Mouse (Mus musculus): Measurements from ENCODE around the gene Zfp831. TPM values are rescaled to one million over a fixed set of nuclear protein-coding genes. Genes with fewer than 3 reads are reported as not detected.

Gene Zfp831
- total RNA-seq, 1 experiment from 2014 or later: 8.4 TPM

GRCm38 (mm10) chr2:174708587-174708986, 65.3 kb downstream of the Zfp831 start:
- no peak for ATAC-seq (replicated peaks; ENCODE audit: insufficient number of reproducible peaks, low FRiP score, low TSS enrichment, poor library complexity, severe bottlenecking)

- ATAC-seq (replicated peaks; ENCODE audit: insufficient number of reproducible peaks, low FRiP score, low TSS enrichment, poor library complexity, severe bottlenecking): no peak
These were observed 66.9 kb downstream of the Zfp831 start for GRCm38 (mm10) chr2:174710185-174710584.

GRCm38 (mm10) chr2:174712043-174712442, 68.7 kb downstream of the Zfp831 start:
- no peak for ATAC-seq (replicated peaks; ENCODE audit: insufficient number of reproducible peaks, low FRiP score, low TSS enrichment, poor library complexity, severe bottlenecking)

- ATAC-seq (replicated peaks; ENCODE audit: insufficient number of reproducible peaks, low FRiP score, low TSS enrichment, poor library complexity, severe bottlenecking): no peak
These were observed 72.6 kb downstream of the Zfp831 start for GRCm38 (mm10) chr2:174715938-174716337.

- ATAC-seq (replicated peaks; ENCODE audit: insufficient number of reproducible peaks, low FRiP score, low TSS enrichment, poor library complexity, severe bottlenecking): no peak
These were observed 74.5 kb downstream of the Zfp831 start for GRCm38 (mm10) chr2:174717857-174718256.

DNA sequence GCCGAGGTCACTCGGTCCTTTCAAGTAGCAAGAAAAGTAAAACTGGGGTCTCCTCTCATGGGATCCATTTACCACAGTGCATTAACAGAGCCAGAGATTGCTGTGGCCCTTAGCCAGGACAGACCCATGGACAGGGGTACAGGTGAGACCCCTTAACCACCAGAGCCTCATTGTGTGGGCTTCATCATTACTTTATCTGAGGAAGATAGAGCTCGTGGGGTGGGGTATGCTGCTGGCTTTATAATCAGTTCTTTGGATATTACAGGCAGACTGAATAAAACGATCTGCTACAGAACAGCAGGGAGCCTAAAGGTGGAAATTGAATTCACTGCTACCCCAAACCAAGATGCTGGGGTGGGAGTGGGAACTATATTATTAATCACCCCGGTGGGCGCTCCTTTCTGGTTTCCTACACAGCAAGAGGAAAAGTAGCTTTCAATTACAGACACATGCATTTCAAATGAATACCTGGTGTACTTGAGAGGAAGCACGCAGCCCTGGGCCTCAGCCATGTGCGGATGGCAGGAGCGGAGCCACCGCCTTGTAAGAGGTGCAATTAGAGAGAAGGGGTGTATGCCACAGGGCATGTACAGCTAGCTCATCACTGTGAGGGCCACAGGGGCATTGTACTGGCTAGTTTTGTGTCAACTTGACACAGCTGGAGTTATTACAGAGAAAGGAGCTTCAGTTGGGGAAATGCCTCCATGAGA, 83.9 kb downstream of the Zfp831 start:
- no peak for ATAC-seq (replicated peaks; ENCODE audit: insufficient number of reproducible peaks, low FRiP score, low TSS enrichment, poor library complexity, severe bottlenecking)

- no peak for ATAC-seq (replicated peaks; ENCODE audit: insufficient number of reproducible peaks, low FRiP score, low TSS enrichment, poor library complexity, severe bottlenecking)
These were observed 88.6 kb downstream of the Zfp831 start for GRCm38 (mm10) chr2:174731939-174732338.

DNA sequence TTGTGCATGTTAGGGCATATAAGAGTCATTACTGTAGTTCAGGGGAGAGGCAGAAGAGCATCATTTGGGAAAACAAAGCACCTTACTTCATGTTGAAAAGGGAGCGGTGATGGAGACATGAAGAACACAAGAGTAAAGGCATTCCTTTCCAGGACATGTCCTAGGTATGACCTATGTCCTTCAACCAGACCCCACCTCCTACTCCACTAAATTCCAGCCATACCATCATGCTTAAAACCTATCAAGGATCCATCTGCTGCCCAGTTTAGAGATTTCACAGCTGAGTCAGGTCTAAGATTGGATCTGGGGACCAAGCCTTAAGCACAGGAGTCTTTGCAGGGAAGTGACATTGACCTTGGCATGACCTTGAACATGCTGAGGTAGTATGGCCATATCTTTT, 91.9 kb downstream of the Zfp831 start:
- no peak for ATAC-seq (replicated peaks; ENCODE audit: insufficient number of reproducible peaks, low FRiP score, low TSS enrichment, poor library complexity, severe bottlenecking)

DNA sequence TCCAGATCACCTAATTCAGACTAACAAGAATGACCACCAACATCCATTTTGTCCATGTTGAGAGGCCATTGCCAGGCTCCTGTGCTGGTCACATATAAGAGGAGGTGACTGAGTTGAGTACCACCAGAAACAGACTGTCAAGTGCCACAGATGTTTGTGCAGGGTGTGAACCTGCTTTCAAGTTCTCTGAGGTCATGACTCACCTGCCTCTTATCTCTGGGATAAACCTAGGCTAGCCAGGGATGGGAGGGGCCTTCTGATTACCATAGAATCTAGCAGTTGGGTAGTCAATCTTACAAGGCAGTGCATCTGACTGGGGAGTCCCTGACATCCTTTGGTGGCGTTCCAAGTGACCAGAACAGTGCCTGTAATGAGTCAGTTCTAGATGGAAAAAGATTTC, 103.8 kb downstream of the Zfp831 start:
- no peak for ATAC-seq (replicated peaks; ENCODE audit: insufficient number of reproducible peaks, low FRiP score, low TSS enrichment, poor library complexity, severe bottlenecking)

DNA sequence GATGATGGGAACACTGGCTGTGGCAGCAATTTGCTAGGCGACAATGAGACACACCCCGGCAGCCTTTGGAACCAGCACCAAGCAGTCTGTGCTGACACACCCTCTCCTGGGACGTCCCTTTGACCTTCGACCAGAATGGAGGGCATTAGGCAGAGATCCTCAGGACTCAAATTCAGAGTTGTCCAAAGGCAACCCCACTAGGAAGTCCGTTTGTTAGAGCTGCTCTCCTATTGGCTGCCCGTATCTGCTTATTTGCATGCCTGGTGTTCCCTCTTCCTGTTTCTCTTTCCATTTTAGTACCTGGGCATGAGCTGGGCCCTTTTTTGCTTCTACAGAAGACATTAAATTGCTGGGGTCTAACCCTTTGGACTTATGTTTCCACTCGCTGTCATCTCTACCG, 105.0 kb downstream of the Zfp831 start:
- ATAC-seq (replicated peaks; ENCODE audit: insufficient number of reproducible peaks, low FRiP score, low TSS enrichment, poor library complexity, severe bottlenecking): no peak

DNA sequence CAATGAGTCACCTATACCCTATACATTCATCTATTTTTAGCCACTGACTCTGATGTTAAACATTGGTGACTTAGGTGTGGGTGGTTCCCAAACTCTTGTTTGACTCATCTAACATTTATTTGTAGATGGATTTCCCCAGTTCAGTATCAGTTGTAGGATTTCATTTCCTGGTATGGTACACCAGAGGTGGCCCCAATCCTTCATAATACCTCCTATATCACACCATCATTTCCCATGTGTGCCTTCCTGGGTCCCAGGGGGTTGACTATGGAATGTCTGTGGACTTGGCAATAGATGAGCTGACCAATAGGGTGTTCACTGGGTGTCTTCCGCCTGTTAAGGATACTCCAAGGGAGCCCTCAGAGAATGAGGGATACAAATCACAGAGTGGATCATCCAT, 109.9 kb downstream of the Zfp831 start:
- no peak for ATAC-seq (replicated peaks; ENCODE audit: insufficient number of reproducible peaks, low FRiP score, low TSS enrichment, poor library complexity, severe bottlenecking)

- no peak for ATAC-seq (replicated peaks; ENCODE audit: insufficient number of reproducible peaks, low FRiP score, low TSS enrichment, poor library complexity, severe bottlenecking)
These were observed 110.9 kb downstream of the Zfp831 start for GRCm38 (mm10) chr2:174754231-174754630.

- ATAC-seq (replicated peaks; ENCODE audit: insufficient number of reproducible peaks, low FRiP score, low TSS enrichment, poor library complexity, severe bottlenecking): no peak
These were observed 115.9 kb downstream of the Zfp831 start for GRCm38 (mm10) chr2:174759189-174759588.

Other genes starting within 250 kb of the Zfp831 start
- 40.3 to 48.0 TPM (median 44.1 TPM) in 3 replicates for gene Nelfcd, start 227.7 kb upstream of the Zfp831 start, total RNA-seq (2017)
- 273 to 400 TPM (median 362 TPM) in 3 replicates for gene Ctsz, start 204.5 kb upstream of the Zfp831 start, total RNA-seq (2017)
- 13.4 to 226 TPM (median 24.5 TPM) in 3 replicates for gene Tubb1, start 192.8 kb upstream of the Zfp831 start, total RNA-seq (2017)
- gene Atp5e, start 179.4 kb upstream of the Zfp831 start, total RNA-seq (2017): 143 to 289 TPM (median 191 TPM) in 3 replicates
- 107 to 190 TPM (median 108 TPM) in 3 replicates for gene Prelid3b, start 170.5 kb upstream of the Zfp831 start, total RNA-seq (2017)
- not detected in 3 replicates for gene Edn3, start 117.1 kb downstream of the Zfp831 start, total RNA-seq (2017)

Data from monocyte, adult 5-6 weeks (primary cell).